Mouse (Mus musculus) lung, embryonic 14.5 days (tissue): ENCODE results near the gene Sh2d5. TPM values are rescaled to one million over a fixed set of nuclear protein-coding genes. Genes with fewer than 3 reads are reported as not detected.

Experiments
- ATAC-seq: fragments of 200-750 bp; cut with Nextera tagmentation; 2 replicates; pipeline ENCODE4 v1.8.0; 2017; ENCODE audit warnings: mild to moderate bottlenecking, moderate TSS enrichment, moderate library complexity; ENCODE audit not compliant: insufficient read depth
- DNase-seq: peaks from one replicate; pipeline ENCODE4 v3.0.0-alpha.2; 2015
- H3K27ac ChIP-seq: fragments of 300-500 bp; sonication (generic); 2 replicates; pipeline ENCODE4 v1.5.1; 2014; ENCODE audit warnings: low read depth, mild to moderate bottlenecking, moderate library complexity
- H3K27me3 ChIP-seq: fragments of 300-500 bp; sonication (generic); 2 replicates; pipeline ENCODE4 v1.6.1; 2014; ENCODE audit warnings: low read length, control low read depth; ENCODE audit not compliant: insufficient read depth
- H3K36me3 ChIP-seq: fragments of 300-500 bp; sonication (generic); 2 replicates; pipeline ENCODE4 v1.6.1; 2014; ENCODE audit warnings: control low read depth; ENCODE audit not compliant: insufficient read depth
- H3K4me1 ChIP-seq: fragments of 300-500 bp; sonication (generic); 2 replicates; pipeline ENCODE4 v1.6.1; 2014; ENCODE audit warnings: antibody characterized with exemption, control low read depth; ENCODE audit not compliant: insufficient read depth
- H3K4me2 ChIP-seq: fragments of 300-500 bp; sonication (generic); 2 replicates; pipeline ENCODE4 v1.6.1; 2014; ENCODE audit warnings: mild to moderate bottlenecking
- H3K4me3 ChIP-seq: fragments of 300-500 bp; sonication (generic); 2 replicates; pipeline ENCODE4 v1.5.1; 2014; ENCODE audit warnings: low read depth, low read length
- H3K9ac ChIP-seq: fragments of 300-500 bp; sonication (generic); 2 replicates; pipeline ENCODE4 v1.6.1; 2014
- H3K9me3 ChIP-seq: fragments of 300-500 bp; sonication (generic); 2 replicates; pipeline ENCODE4 v1.6.1; 2016; ENCODE audit warnings: low read depth, low read length, control low read depth
- CTCF ChIP-seq: IDR thresholded peaks from 2 replicates; pipeline ENCODE4 v1.5.1; 2016; ENCODE audit warnings: antibody characterized with exemption, low read depth
- WGBS: fragments of 180-500 bp; shearing (Covaris S2); extraction: QIAGEN DNeasy Blood & Tissue Kit; methylation state at CpG from one replicate; pipeline ENCODE4 v1.1.7; 2014; 5-methylcytosine and 5-hydroxymethylcytosine counted together
- polyA plus RNA-seq: library from polyadenylated mRNA; unstranded; fragments of >200 nt; fragmentation: Nextera tagmentation; extraction: Ambion mirVana; gene quantifications from 2 replicates; pipeline ENCODE4 v1.2.1, GENCODE M21; 2014

Sh2d5 gene
- polyA plus RNA-seq, 1 experiment from 2014 or later: 0.36 TPM

- peak; percentile 92 for DNase-seq
- H3K27me3 ChIP-seq: no peaks in the 10 kb centered on the region; the same call in 1 of the 2 replicates
- peak; percentile 59 for TF ChIP-seq CTCF
- H3K9me3 ChIP-seq: no peaks in the 10 kb centered on the region
- peak overlapping the region; percentile 50 for H3K9ac ChIP-seq
- H3K36me3 ChIP-seq: no peaks in the 10 kb centered on the region
- peak; percentile 94 for ATAC-seq
- no peaks in the 10 kb centered on the region for H3K4me1 ChIP-seq
- peak overlapping the region; percentile 69 for H3K4me3 ChIP-seq
- under 1% methylated on average over 73 of the region's 78 CpGs for WGBS
- H3K27ac ChIP-seq: no peak overlapping the region
- peak overlapping the region; percentile 84 for H3K4me2 ChIP-seq
These were observed 11.9 kb downstream of the Sh2d5 start for GRCm38 (mm10) chr4:138261843-138262681.

- peaks cover 11% of the 10 kb centered on the region for H3K4me1 ChIP-seq
- no peak for TF ChIP-seq CTCF
These were observed 17.7 kb downstream of the Sh2d5 start for GRCm38 (mm10) chr4:138267869-138268268.

GRCm38 (mm10) chr4:138272011-138272997 is 22.1 kb downstream of the Sh2d5 start:
- H3K4me2 ChIP-seq: peak overlapping the region; percentile 7; the same call in 1 of the 2 replicates
- DNase-seq (peak; percentile 99), ATAC-seq (peak; percentile 97)
- H3K36me3 ChIP-seq: no peaks in the 10 kb centered on the region
- H3K9ac ChIP-seq: no peak overlapping the region
- peaks cover 11% of the 10 kb centered on the region for H3K4me1 ChIP-seq
- H3K27ac ChIP-seq: peak overlapping the region; percentile 51; the same call in 1 of the 2 replicates
- no peaks in the 10 kb centered on the region for H3K9me3 ChIP-seq
- no peak overlapping the region for H3K4me3 ChIP-seq
- H3K27me3 ChIP-seq: no peaks in the 10 kb centered on the region
- 33% methylated on average over 14 of the region's 14 CpGs for WGBS
- no peak; the same call in 1 of the 2 replicates for TF ChIP-seq CTCF

More at GRCm38 (mm10) chr4:138267869-138268268, 17.7 kb downstream of the Sh2d5 start:
- H3K36me3 ChIP-seq: no peaks in the 10 kb centered on the region
- no peak overlapping the region for H3K4me3 ChIP-seq
- DNase-seq (no peak), ATAC-seq (no peak)
- H3K4me2 ChIP-seq: no peak overlapping the region
- 80% methylated on average over 10 of the region's 10 CpGs for WGBS
- H3K27me3 ChIP-seq: no peaks in the 10 kb centered on the region; the same call in 1 of the 2 replicates
- H3K9ac ChIP-seq: no peak overlapping the region
- no peaks in the 10 kb centered on the region for H3K9me3 ChIP-seq
- no peak overlapping the region for H3K27ac ChIP-seq

- H3K36me3 ChIP-seq: no peaks in the 10 kb centered on the region
- H3K4me3 ChIP-seq: no peak overlapping the region
- 69% methylated on average over 7 of the region's 7 CpGs for WGBS
- no peak for ATAC-seq
- TF ChIP-seq CTCF: no peak
- H3K9me3 ChIP-seq: no peaks in the 10 kb centered on the region
- H3K9ac ChIP-seq: no peak overlapping the region
- no peak overlapping the region for H3K4me2 ChIP-seq
- H3K27me3 ChIP-seq: no peaks in the 10 kb centered on the region
- DNase-seq: no peak
- no peak overlapping the region for H3K27ac ChIP-seq
- no peaks in the 10 kb centered on the region for H3K4me1 ChIP-seq
These were observed 28.1 kb downstream of the Sh2d5 start for GRCm38 (mm10) chr4:138278346-138278745.

GRCm38 (mm10) chr4:138282834-138283233 is 32.6 kb downstream of the Sh2d5 start:
- DNase-seq (peak; percentile 91), ATAC-seq (peak; percentile 70)
- TF ChIP-seq CTCF: peak; percentile 100
- no peak overlapping the region for H3K27ac ChIP-seq
- no peaks in the 10 kb centered on the region for H3K36me3 ChIP-seq
- no peaks in the 10 kb centered on the region for H3K4me1 ChIP-seq
- no peak overlapping the region for H3K9ac ChIP-seq
- no peak overlapping the region for H3K4me3 ChIP-seq
- WGBS: 25% methylated on average over 4 of the region's 4 CpGs
- H3K9me3 ChIP-seq: no peaks in the 10 kb centered on the region
- H3K4me2 ChIP-seq: no peak overlapping the region
- H3K27me3 ChIP-seq: no peaks in the 10 kb centered on the region

GRCm38 (mm10) chr4:138286411-138286810 is 36.2 kb downstream of the Sh2d5 start:
- no peaks in the 10 kb centered on the region for H3K36me3 ChIP-seq
- DNase-seq (no peak), ATAC-seq (no peak)
- H3K9me3 ChIP-seq: no peaks in the 10 kb centered on the region
- WGBS: 78% methylated on average over 12 of the region's 12 CpGs
- H3K27ac ChIP-seq: no peak overlapping the region
- H3K4me1 ChIP-seq: no peaks in the 10 kb centered on the region
- H3K27me3 ChIP-seq: no peaks in the 10 kb centered on the region
- no peak overlapping the region for H3K9ac ChIP-seq
- no peak overlapping the region for H3K4me3 ChIP-seq
- no peak for TF ChIP-seq CTCF
- H3K4me2 ChIP-seq: no peak overlapping the region
